Mouse (Mus musculus) kidney, postnatal 0 days (tissue): ENCODE results near the gene Sh3pxd2a. TPM values are rescaled to one million over a fixed set of nuclear protein-coding genes. Genes with fewer than 3 reads are reported as not detected.

Experiments used
- ATAC-seq: fragments of 200-750 bp; cut with Nextera tagmentation; replicated peaks from 2 replicates; pipeline ENCODE4 v1.8.0; 2017; ENCODE audit warnings: low read depth, moderate number of reproducible peaks, moderate TSS enrichment, moderate library complexity; ENCODE audit not compliant: low FRiP score
- DNase-seq: peaks from one replicate; pipeline ENCODE4 v3.0.0-alpha.2; 2016; ENCODE audit warnings: low spot score
- H3K27ac ChIP-seq: fragments of 300-500 bp; sonication (generic); 2 replicates; pipeline ENCODE4 v1.5.1; 2014; ENCODE audit warnings: mild to moderate bottlenecking
- H3K27me3 ChIP-seq: fragments of 300-500 bp; sonication (generic); 2 replicates; pipeline ENCODE4 v1.6.1; 2014; ENCODE audit warnings: low read length, mixed read lengths; ENCODE audit not compliant: insufficient read depth
- H3K36me3 ChIP-seq: fragments of 300-500 bp; sonication (generic); 2 replicates; pipeline ENCODE4 v1.6.1; 2014; ENCODE audit warnings: low read length, mixed read lengths; ENCODE audit not compliant: insufficient read depth
- H3K4me1 ChIP-seq: fragments of 300-500 bp; sonication (generic); replicated peaks from 2 replicates; pipeline ENCODE4 v1.6.1; 2014; ENCODE audit warnings: antibody characterized with exemption, low read length, mixed read lengths; ENCODE audit not compliant: insufficient read depth
- H3K4me2 ChIP-seq: fragments of 300-500 bp; sonication (generic); 2 replicates; pipeline ENCODE4 v1.6.1; 2014; ENCODE audit warnings: mild to moderate bottlenecking, low read length, moderate library complexity, mixed read lengths
- H3K4me3 ChIP-seq: fragments of 300-500 bp; sonication (generic); replicated peaks from 2 replicates; pipeline ENCODE4 v1.5.1; 2014; ENCODE audit warnings: low read depth, low read length
- H3K9ac ChIP-seq: fragments of 300-500 bp; sonication (generic); 2 replicates; pipeline ENCODE4 v1.6.1; 2014; ENCODE audit warnings: low read depth, low read length
- H3K9me3 ChIP-seq: fragments of 300-500 bp; sonication (generic); replicated peaks from 2 replicates; pipeline ENCODE4 v1.6.1; 2016; ENCODE audit warnings: low read length, inconsistent platforms, mixed read lengths
- CTCF ChIP-seq: IDR thresholded peaks from 2 replicates; pipeline ENCODE4 v1.5.1; 2016; ENCODE audit warnings: antibody characterized with exemption, low read depth, mild to moderate bottlenecking, moderate library complexity
- WGBS: fragments of 180-500 bp; shearing (Covaris S2); extraction: QIAGEN DNeasy Blood & Tissue Kit; methylation state at CpG from one replicate; pipeline ENCODE4 v1.1.7; 2014; 5-methylcytosine and 5-hydroxymethylcytosine counted together
- polyA plus RNA-seq: library from polyadenylated mRNA; unstranded; fragments of >200 nt; fragmentation: Nextera tagmentation; extraction: Ambion mirVana; gene quantifications from 2 replicates; pipeline ENCODE4 v1.2.1, GENCODE M21; 2015

Gene Sh3pxd2a
- polyA plus RNA-seq, 1 experiment from 2014 or later = 4.1 TPM

GRCm38 (mm10) chr19:47430160-47430559 is 34.0 kb downstream of the Sh3pxd2a start:
- TF ChIP-seq CTCF = no peak
- WGBS = 95% methylated on average over 2 of the region's 2 CpGs
- no peak overlapping the region for H3K27ac ChIP-seq
- H3K36me3 ChIP-seq = no peaks in the 10 kb centered on the region
- H3K4me3 ChIP-seq = no peak overlapping the region
- H3K4me1 ChIP-seq = peaks cover 18% of the 10 kb centered on the region
- no peak overlapping the region for H3K9ac ChIP-seq
- H3K27me3 ChIP-seq = no peaks in the 10 kb centered on the region
- H3K4me2 ChIP-seq = no peak overlapping the region
- no peak for ATAC-seq
- H3K9me3 ChIP-seq = no peaks in the 10 kb centered on the region
- no peak for DNase-seq

DNA sequence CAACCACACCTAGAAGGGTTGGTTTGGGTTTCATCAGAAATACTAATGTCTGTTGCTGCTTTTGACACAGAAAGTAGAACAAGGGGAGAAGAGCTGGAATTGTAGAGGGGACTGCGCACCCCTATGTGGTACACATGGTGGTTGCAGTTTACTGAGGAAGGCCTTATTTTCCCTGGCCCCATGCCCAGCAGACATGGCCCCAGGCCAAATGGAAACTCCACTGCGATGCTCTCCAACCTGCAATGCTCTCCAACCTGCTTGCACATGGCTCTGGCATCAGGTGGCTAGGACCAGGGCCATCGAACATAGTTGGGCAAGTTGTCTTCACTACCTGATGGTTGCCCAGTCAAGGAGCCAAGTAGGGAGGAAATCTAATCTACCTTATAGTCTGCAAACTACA is 35.0 kb downstream of the Sh3pxd2a start:
- Histone ChIP-seq H3K4me3 (no peak overlapping the region), H3K4me2 (no peak overlapping the region), H3K9me3 (no peaks in the 10 kb centered on the region), H3K27ac (no peak overlapping the region), H3K36me3 (no peaks in the 10 kb centered on the region), H3K4me1 (peaks cover 18% of the 10 kb centered on the region), H3K9ac (no peak overlapping the region), H3K27me3 (no peaks in the 10 kb centered on the region)
- WGBS = 69% methylated on average over 3 of the region's 3 CpGs
- TF ChIP-seq CTCF = no peak
- DNase-seq (no peak), ATAC-seq (no peak)

DNA sequence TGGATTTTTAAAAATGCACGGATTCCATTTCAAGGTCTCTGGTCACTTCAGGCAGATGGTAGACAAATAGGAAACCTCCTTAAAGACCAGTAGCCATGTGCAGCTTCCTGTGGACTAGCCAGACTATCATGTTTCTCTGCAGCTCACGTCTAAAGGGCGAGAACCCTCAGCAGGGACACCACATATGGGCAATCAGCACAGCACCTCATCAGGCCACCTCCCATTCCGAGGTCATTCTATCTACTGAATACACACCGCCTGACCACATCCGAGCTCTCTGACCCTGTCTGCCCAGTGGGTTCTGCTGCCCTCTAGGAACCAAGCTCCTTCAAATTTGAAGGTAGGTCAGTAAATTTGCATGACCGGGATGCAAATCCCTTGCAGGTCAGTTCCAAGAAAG is 35.4 kb downstream of the Sh3pxd2a start:
- Histone ChIP-seq H3K4me2 (no peak overlapping the region), H3K36me3 (0 out of 2 replicates have a peak, but pooled peaks cover 2% of the 10 kb centered on the region), H3K9me3 (no peaks in the 10 kb centered on the region), H3K4me1 (peaks cover 18% of the 10 kb centered on the region), H3K27me3 (no peaks in the 10 kb centered on the region), H3K27ac (peak overlapping the region; percentile 47; the same call in 1 of the 2 replicates), H3K4me3 (no peak overlapping the region), H3K9ac (no peak overlapping the region)
- DNase-seq = no peak
- WGBS = 41% methylated on average over 7 of the region's 7 CpGs
- no peak for TF ChIP-seq CTCF
- ATAC-seq = 0 out of 2 replicates have a peak, but pooled peaks have one; percentile 44

- 26% methylated on average over 13 of the region's 13 CpGs for WGBS
- peaks cover 18% of the 10 kb centered on the region for H3K4me1 ChIP-seq
- peak; percentile 62 for DNase-seq
Observed at GRCm38 (mm10) chr19:47427841-47428789, 36.1 kb downstream of the Sh3pxd2a start.

GRCm38 (mm10) chr19:47423632-47424031 is 40.6 kb downstream of the Sh3pxd2a start:
- no peak overlapping the region for H3K4me2 ChIP-seq
- H3K4me3 ChIP-seq = no peak overlapping the region
- 0 out of 2 replicates have a peak, but pooled peaks cover 4% of the 10 kb centered on the region for H3K36me3 ChIP-seq
- no peak overlapping the region for H3K27ac ChIP-seq
- no peak overlapping the region for H3K9ac ChIP-seq
- no peaks in the 10 kb centered on the region for H3K27me3 ChIP-seq
- no peaks in the 10 kb centered on the region for H3K9me3 ChIP-seq
- H3K4me1 ChIP-seq = peaks cover 8% of the 10 kb centered on the region; the same call in 1 of the 2 replicates
- 74% methylated on average over 7 of the region's 7 CpGs for WGBS
- DNase-seq (no peak), ATAC-seq (no peak)
- no peak for TF ChIP-seq CTCF

More at GRCm38 (mm10) chr19:47427841-47428789, 36.1 kb downstream of the Sh3pxd2a start:
- Histone ChIP-seq H3K27ac (peak overlapping the region; percentile 47), H3K4me3 (no peak overlapping the region), H3K9me3 (no peaks in the 10 kb centered on the region), H3K4me2 (no peak overlapping the region), H3K27me3 (no peaks in the 10 kb centered on the region), H3K36me3 (0 out of 2 replicates have a peak, but pooled peaks cover 4% of the 10 kb centered on the region), H3K9ac (no peak overlapping the region)
- peak; percentile 26; the same call in 1 of the 2 replicates for ATAC-seq
- TF ChIP-seq CTCF = no peak

- H3K27me3 ChIP-seq = no peaks in the 10 kb centered on the region
- H3K27ac ChIP-seq = peak overlapping the region; percentile 50
- H3K9ac ChIP-seq = no peak overlapping the region; the same call in 1 of the 2 replicates
- ATAC-seq = no peak
- 0 out of 2 replicates have a peak, but pooled peaks cover 4% of the 10 kb centered on the region for H3K4me1 ChIP-seq
- DNase-seq = no peak
- WGBS = 46% methylated on average over 14 of the region's 14 CpGs
- H3K36me3 ChIP-seq = 0 out of 2 replicates have a peak, but pooled peaks cover 4% of the 10 kb centered on the region
- TF ChIP-seq CTCF = no peak
- H3K4me3 ChIP-seq = no peak overlapping the region
- H3K9me3 ChIP-seq = no peaks in the 10 kb centered on the region
- no peak overlapping the region for H3K4me2 ChIP-seq
Observed at GRCm38 (mm10) chr19:47421128-47421898, 42.9 kb downstream of the Sh3pxd2a start.
